Mouse (Mus musculus) MEL (cell line): ENCODE data around the gene Zfp648.

Experiments
- CTCF ChIP-seq, 3 experiments: IDR thresholded peaks in 2 of 3; conservative IDR thresholded peaks in 1 of 3; 2 replicates each; pipeline ENCODE4 v1.5.1; 2011 to 2012; ENCODE audit warnings: low read length in 3 of 3, low read depth in 2 of 3, mild to moderate bottlenecking in 2 of 3, improper control_type of control experiment in 1 of 3, inconsistent platforms in 1 of 3, mixed read lengths in 1 of 3, moderate library complexity in 1 of 3; ENCODE audit not compliant: control insufficient read depth in 1 of 3, insufficient read depth in 1 of 3, poor library complexity in 1 of 3, severe bottlenecking in 1 of 3
- EP300 ChIP-seq, 2 experiments: IDR thresholded peaks; 2 replicates each; pipeline ENCODE4 v1.6.1; 2011; ENCODE audit warnings: improper control_type of control experiment in 2 of 2, low read length in 2 of 2, low read depth in 1 of 2, mild to moderate bottlenecking in 1 of 2
- GABPA ChIP-seq: IDR thresholded peaks from 2 replicates; pipeline ENCODE4 v1.6.1; 2012; ENCODE audit warnings: low read depth, mild to moderate bottlenecking, inconsistent platforms, low read length, improper control_type of control experiment, moderate library complexity
- GATA1 ChIP-seq: IDR thresholded peaks from 2 replicates; pipeline ENCODE4 v1.6.1; 2011; ENCODE audit warnings: low read depth, low read length, improper control_type of control experiment
- JUND ChIP-seq: IDR thresholded peaks from 2 replicates; pipeline ENCODE4 v1.6.1; 2011; ENCODE audit warnings: low read depth, mild to moderate bottlenecking, improper control_type of control experiment, low read length
- MAFK ChIP-seq: IDR thresholded peaks from 2 replicates; pipeline ENCODE4 v1.6.1; 2011; ENCODE audit warnings: low read depth, mild to moderate bottlenecking, low read length, improper control_type of control experiment, borderline replicate concordance
- MAZ ChIP-seq: IDR thresholded peaks from 2 replicates; pipeline ENCODE4 v1.6.1; 2012; ENCODE audit warnings: low read depth, mild to moderate bottlenecking, inconsistent platforms, low read length, improper control_type of control experiment
- MYC ChIP-seq: IDR thresholded peaks from 2 replicates; pipeline ENCODE4 v1.6.1; 2011; ENCODE audit warnings: low read depth, mild to moderate bottlenecking, low read length, improper control_type of control experiment, moderate library complexity
- NELFE ChIP-seq: IDR thresholded peaks from 2 replicates; pipeline ENCODE4 v1.6.1; 2011; ENCODE audit warnings: low read depth, low read length, improper control_type of control experiment
- POLR2A ChIP-seq, 2 experiments: IDR thresholded peaks; 2 replicates each; pipeline ENCODE4 v1.6.1; 2011 to 2012; ENCODE audit warnings: low read length in 2 of 2, mild to moderate bottlenecking in 2 of 2, control low read depth in 1 of 2, improper control_type of control experiment in 1 of 2, low read depth in 1 of 2, moderate library complexity in 1 of 2; ENCODE audit not compliant: control insufficient read depth in 1 of 2, insufficient read depth in 1 of 2, poor library complexity in 1 of 2
- SIN3A ChIP-seq: IDR thresholded peaks from 2 replicates; pipeline ENCODE4 v1.6.1; 2012; ENCODE audit warnings: low read length, improper control_type of control experiment, inconsistent platforms
- TCF12 ChIP-seq: IDR thresholded peaks from 2 replicates; pipeline ENCODE4 v1.6.1; 2014; ENCODE audit warnings: low read depth, mild to moderate bottlenecking, inconsistent platforms, low read length, improper control_type of control experiment, moderate library complexity
- USF1 ChIP-seq: IDR thresholded peaks from 2 replicates; pipeline ENCODE4 v1.6.1; 2014; ENCODE audit warnings: low read depth, mild to moderate bottlenecking, inconsistent platforms, low read length, improper control_type of control experiment, moderate library complexity
- ZC3H11A ChIP-seq: IDR thresholded peaks from 2 replicates; pipeline ENCODE4 v1.6.1; 2012; ENCODE audit warnings: low read depth, mild to moderate bottlenecking, inconsistent platforms, low read length, improper control_type of control experiment

DNA sequence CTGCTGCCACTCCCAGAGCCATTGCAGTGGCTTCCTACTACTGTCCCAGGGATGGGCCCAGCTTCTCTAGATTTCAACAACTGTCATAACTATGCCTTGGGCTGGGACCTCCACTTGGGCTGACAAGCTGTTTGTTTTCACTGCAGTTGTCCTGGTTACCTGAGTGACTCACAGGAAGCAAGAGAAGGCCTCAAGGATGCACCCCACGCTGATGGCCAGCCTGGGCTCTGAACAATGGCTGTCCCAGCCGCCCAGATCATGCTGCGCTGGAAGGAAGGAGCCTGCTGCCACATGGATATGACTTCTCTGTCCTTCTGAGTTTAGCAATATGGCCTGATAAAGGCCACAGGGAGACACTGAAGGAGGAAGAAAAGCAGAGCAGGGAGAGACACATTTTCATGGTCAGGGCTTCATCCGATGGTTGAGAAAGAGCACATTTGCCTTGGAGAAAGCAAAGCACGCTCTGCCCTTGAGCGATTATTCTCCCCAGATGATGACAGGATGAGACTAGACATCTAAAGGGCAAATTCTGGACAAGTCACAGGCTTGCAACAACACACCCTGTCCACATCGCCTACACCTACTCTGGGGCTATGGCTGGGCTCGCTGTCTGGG lies 22.3 kb upstream of the Zfp648 start:
- TF ChIP-seq CTCF (IDR thresholded peaks at IDR 0.05 in 2 of 3, conservative IDR thresholded peaks at IDR 0.05 in 1 of 3; ENCODE audit: control insufficient read depth in 1 of 3, insufficient read depth in 1 of 3, low read depth in 2 of 3, low read length in 3 of 3, poor library complexity in 1 of 3, severe bottlenecking in 1 of 3), result no peak
- TF ChIP-seq POLR2A (IDR thresholded peaks at IDR 0.05; ENCODE audit: control insufficient read depth in 1 of 2, insufficient read depth in 1 of 2, low read depth in 1 of 2, low read length in 2 of 2, poor library complexity in 1 of 2), result no peak
- TF ChIP-seq MYC, result no peak
- no peak for TF ChIP-seq NELFE
- TF ChIP-seq JUND, result no peak
- no peak for TF ChIP-seq MAFK
- TF ChIP-seq TCF12, result no peak
- TF ChIP-seq EP300 (IDR thresholded peaks at IDR 0.05; ENCODE audit: low read depth in 1 of 2, low read length in 2 of 2), result no peak
- TF ChIP-seq ZC3H11A, result no peak
- TF ChIP-seq SIN3A, result no peak
- no peak for TF ChIP-seq GABPA
- TF ChIP-seq MAZ, result no peak
- no peak for TF ChIP-seq USF1
- TF ChIP-seq GATA1, result no peak
